In genomic region chr1:182758783-182759182, GRCm38 (mm10) we compare ENCODE assay signal across 24 mouse cellular contexts. TPM values are rescaled to one million over a fixed set of nuclear protein-coding genes. Genes with fewer than 3 reads are reported as not detected.
DNase-seq lines count a peak whose midpoint lies in the region; TF ChIP-seq lines count a peak whose summit lies in the region.
"Had no signal": no experiment of that assay in that cellular context is flagged by ENCODE, and none has a peak within 500 bp of the region (broad histone marks: within the 10 kb centered on the region; RNA-seq: fewer than 3 reads in every experiment).

No protein-coding gene starts in this region.

- no peak for TF ChIP-seq POLR2A in liver, adult 2 months (IDR thresholded peaks at IDR 0.05; ENCODE audit: extremely low read depth, insufficient read depth, low read length)
- no peak for TF ChIP-seq POLR2A in brain, embryonic 14.5 days (IDR thresholded peaks at IDR 0.05; ENCODE audit: borderline replicate concordance, extremely low read depth, insufficient read depth, insufficient read length, poor library complexity, severe bottlenecking)

- TF ChIP-seq CTCF in liver, adult 2 months (IDR thresholded peaks at IDR 0.05; ENCODE audit: low read depth, low read length): no peak
- no peak for TF ChIP-seq CTCF in brain, embryonic 14.5 days (IDR thresholded peaks at IDR 0.05; ENCODE audit: borderline replicate concordance, extremely low read depth, insufficient read depth, insufficient read length)

- H3K9ac ChIP-seq in liver, adult 2 months (ENCODE audit: low read depth, low read length): no peak overlapping the region
- H3K9ac ChIP-seq: forebrain, embryonic 15.5 days; hindbrain, embryonic 14.5 days had no signal

- peak; percentile 24 for DNase-seq in liver, adult 2 months (ENCODE audit: extremely low read depth, low read depth, low spot score)
- no peak for DNase-seq in liver
- DNase-seq in retina, postnatal 1 day: peak; percentile 29
- DNase-seq in retina, embryonic 14.5 days (ENCODE audit: low spot score): no peak
- peak; percentile 30 for DNase-seq in brain, embryonic 14.5 days (ENCODE audit: low read depth)
- DNase-seq in adrenal gland, postnatal 25 days: no peak
- DNase-seq: adrenal gland, postnatal 14 days; cerebellum, adult 2 months; cerebellum, postnatal 10 days; gastrocnemius, postnatal 36 days; heart, adult 18-20 months; heart, postnatal 10 days had no signal

- WGBS in liver, adult 2 months: 97% methylated on average over 1 of the region's 1 CpGs

- H3K79me2 ChIP-seq in liver, adult 2 months (ENCODE audit: control insufficient read depth, insufficient read depth, low read length): no peaks in the 10 kb centered on the region

- H3K27me3 ChIP-seq in liver, adult 2 months (ENCODE audit: control insufficient read depth, insufficient read depth, low read length): no peaks in the 10 kb centered on the region
- H3K27me3 ChIP-seq: forebrain, embryonic 15.5 days; Patski had no signal

- H3K27ac ChIP-seq in liver, adult 2 months (replicated peaks; ENCODE audit: insufficient read depth, low read depth, low read length): no peak overlapping the region
- H3K27ac ChIP-seq: embryonic facial prominence, embryonic 10.5 days; forebrain, embryonic 15.5 days; heart, embryonic 10.5 days; hindbrain, embryonic 14.5 days had no signal

- peaks cover 6% of the 10 kb centered on the region; the same call in 1 of the 2 replicates for H3K4me1 ChIP-seq in liver, adult 2 months (ENCODE audit: control insufficient read depth, insufficient read depth, low read length)

- no peak overlapping the region for H3K4me3 ChIP-seq in liver, adult 2 months (ENCODE audit: insufficient read depth, low read depth, low read length)
- H3K4me3 ChIP-seq: embryonic facial prominence, embryonic 10.5 days; forebrain, embryonic 15.5 days; heart, embryonic 10.5 days had no signal

- no peaks in the 10 kb centered on the region for H3K36me3 ChIP-seq in liver, adult 2 months (ENCODE audit: control insufficient read depth, insufficient read depth, low read length)
- H3K36me3 ChIP-seq: embryonic facial prominence, embryonic 10.5 days; forebrain, embryonic 15.5 days; heart, embryonic 10.5 days had no signal

RNA-seq across cellular contexts. Expression of gene Susd4, which starts 4.9 kb away (rescaled TPM):
- total RNA-seq in liver, adult 2 months (2014; rRNA removed): 1.3 TPM in 2 replicates
- 1.8 and 8.3 TPM in 2 replicates for polyA plus RNA-seq in liver, adult 2 months (2012; rRNA removed)
- 49.0 and 68.6 TPM in 2 replicates for polyA plus RNA-seq in brain, embryonic 14.5 days (2012; rRNA removed)
- total RNA-seq in adrenal gland, postnatal 25 days (2021): 2.5 and 3.6 TPM in 2 replicates

RNA-seq across cellular contexts. Expression of gene Ccdc185, which starts 9.8 kb away (rescaled TPM):
- total RNA-seq in liver, adult 2 months (2014; rRNA removed): not detected in 2 replicates
- not detected in 2 replicates for polyA plus RNA-seq in liver, adult 2 months (2012; rRNA removed)
- polyA plus RNA-seq in brain, embryonic 14.5 days (2012; rRNA removed): not detected in 2 replicates
- not detected in 2 replicates for total RNA-seq in adrenal gland, postnatal 25 days (2021)
- total RNA-seq: adrenal gland, adult 18-20 months; adrenal gland, postnatal 14 days; gastrocnemius, adult 8-10 months; gastrocnemius, postnatal 36 days; heart, adult 18-20 months; heart, postnatal 10 days; hematopoietic stem cell, adult 5-6 weeks had no signal
- polyA plus RNA-seq: activated CD4-positive, CD25-positive, alpha-beta regulatory T cell, adult 4 months; CD4-positive, CD25-positive, alpha-beta regulatory T cell, adult 4 months; cerebellum, adult 2 months; embryonic facial prominence, embryonic 10.5 days; embryonic facial prominence, embryonic 14.5 days; forebrain, embryonic 15.5 days; heart, embryonic 14.5 days; hindbrain, embryonic 14.5 days; Patski had no signal

Comparison
In these comparisons a context has a peak if more than half of its experiments do, and no peak if none do; other contexts are left out.
1. DNase-seq: peak in liver, adult 2 months (single experiment), retina, postnatal 1 day (single experiment) and brain, embryonic 14.5 days (single experiment); none in liver (single experiment), retina, embryonic 14.5 days (single experiment) and adrenal gland, postnatal 25 days (single experiment).